Mouse (Mus musculus): ENCODE results near the gene Spata31d1d. TPM values are rescaled to one million over a fixed set of nuclear protein-coding genes. Genes with fewer than 3 reads are reported as not detected.
A peak's percentile ranks its signal among the peaks of the same experiment; 100 is the strongest.

Gene Spata31d1d
- polyA plus RNA-seq, 1 experiment from 2014 or later: not detected

- Histone ChIP-seq H3K36me3 (no peaks in the 10 kb centered on the region), H3K4me1 (no peaks in the 10 kb centered on the region), H3K9me3 (replicated peaks) (no peaks in the 10 kb centered on the region), H3K27me3 (ENCODE audit: low read depth, poor library complexity, severe bottlenecking) (no peaks in the 10 kb centered on the region), H3K4me3 (no peak overlapping the region), H3K27ac (no peak overlapping the region)
- WGBS: 90% methylated on average over 3 of the region's 3 CpGs
- DNase-seq (ENCODE audit: low spot score): no peak
Measured at GRCm38 (mm10) chr13:59689843-59690242, 41.7 kb downstream of the Spata31d1d start.

- Histone ChIP-seq H3K36me3 (no peaks in the 10 kb centered on the region), H3K4me1 (no peaks in the 10 kb centered on the region), H3K9me3 (replicated peaks) (no peaks in the 10 kb centered on the region), H3K27ac (no peak overlapping the region), H3K4me3 (no peak overlapping the region), H3K27me3 (ENCODE audit: low read depth, poor library complexity, severe bottlenecking) (no peaks in the 10 kb centered on the region)
- no peak for DNase-seq (ENCODE audit: low spot score)
- 91% methylated on average over 9 of the region's 9 CpGs for WGBS
Measured at GRCm38 (mm10) chr13:59689313-59689712, 42.2 kb downstream of the Spata31d1d start.

- Histone ChIP-seq H3K36me3 (no peaks in the 10 kb centered on the region), H3K4me3 (no peak overlapping the region)
- 77% methylated on average over 13 of the region's 13 CpGs for WGBS
Measured at GRCm38 (mm10) chr13:59688338-59688770, 43.2 kb downstream of the Spata31d1d start.

GRCm38 (mm10) chr13:59685236-59685635 lies 46.3 kb downstream of the Spata31d1d start:
- H3K9me3 ChIP-seq (replicated peaks): no peaks in the 10 kb centered on the region
- 85% methylated on average over 3 of the region's 3 CpGs for WGBS
- no peaks in the 10 kb centered on the region for H3K27me3 ChIP-seq (ENCODE audit: low read depth, poor library complexity, severe bottlenecking)
- H3K36me3 ChIP-seq: no peaks in the 10 kb centered on the region
- no peaks in the 10 kb centered on the region for H3K4me1 ChIP-seq
- H3K4me3 ChIP-seq: no peak overlapping the region
- DNase-seq (ENCODE audit: low spot score): no peak
- H3K27ac ChIP-seq: no peak overlapping the region

More at GRCm38 (mm10) chr13:59688338-59688770, 43.2 kb downstream of the Spata31d1d start:
- Histone ChIP-seq H3K27me3 (ENCODE audit: low read depth, poor library complexity, severe bottlenecking) (no peaks in the 10 kb centered on the region), H3K9me3 (replicated peaks) (no peaks in the 10 kb centered on the region), H3K4me1 (no peaks in the 10 kb centered on the region), H3K27ac (no peak overlapping the region)
- no peak for DNase-seq (ENCODE audit: low spot score)

- H3K27me3 ChIP-seq (ENCODE audit: low read depth, poor library complexity, severe bottlenecking): no peaks in the 10 kb centered on the region
- H3K9me3 ChIP-seq (replicated peaks): no peaks in the 10 kb centered on the region
- H3K4me1 ChIP-seq: peaks cover 5% of the 10 kb centered on the region; the same call in 1 of the 2 replicates
- no peaks in the 10 kb centered on the region for H3K36me3 ChIP-seq
- no peak overlapping the region for H3K27ac ChIP-seq
- no peak for DNase-seq (ENCODE audit: low spot score)
- no peak overlapping the region for H3K4me3 ChIP-seq
- 30% methylated on average over 7 of the region's 7 CpGs for WGBS
Measured at GRCm38 (mm10) chr13:59682629-59683028, 48.9 kb downstream of the Spata31d1d start.

GRCm38 (mm10) chr13:59679908-59680307 lies 51.6 kb downstream of the Spata31d1d start:
- H3K9me3 ChIP-seq (replicated peaks): no peaks in the 10 kb centered on the region
- no peak overlapping the region for H3K4me3 ChIP-seq
- DNase-seq (ENCODE audit: low spot score): no peak
- no peaks in the 10 kb centered on the region for H3K36me3 ChIP-seq
- H3K27me3 ChIP-seq (ENCODE audit: low read depth, poor library complexity, severe bottlenecking): no peaks in the 10 kb centered on the region
- H3K27ac ChIP-seq: no peak overlapping the region
- 64% methylated on average over 4 of the region's 4 CpGs for WGBS
- H3K4me1 ChIP-seq: peaks cover 12% of the 10 kb centered on the region; the same call in 1 of the 2 replicates

DNA sequence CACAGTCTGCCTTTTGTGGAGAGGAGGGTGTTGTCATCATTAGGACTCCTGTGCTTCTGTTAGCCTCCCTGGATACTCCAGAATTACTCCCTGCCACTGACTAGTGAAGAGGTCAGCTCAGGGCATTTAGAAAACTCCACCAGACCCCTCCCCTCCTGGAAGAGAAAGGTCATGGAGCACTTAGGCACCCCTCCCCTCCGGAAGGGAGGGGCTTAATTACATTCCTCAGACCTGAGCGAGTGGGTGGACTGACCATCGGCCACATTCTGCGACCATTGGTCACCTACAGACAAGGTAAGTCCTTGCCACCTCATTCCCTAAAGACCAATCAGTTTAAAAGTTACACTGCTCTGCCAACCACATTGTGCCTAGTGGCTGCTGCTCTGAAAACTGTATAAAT lies 52.2 kb downstream of the Spata31d1d start:
- 42% methylated on average over 4 of the region's 4 CpGs for WGBS
- no peak overlapping the region for H3K4me3 ChIP-seq
- no peak for DNase-seq (ENCODE audit: low spot score)

GRCm38 (mm10) chr13:59676316-59677229 lies 55.0 kb downstream of the Spata31d1d start:
- Histone ChIP-seq H3K27ac (peak overlapping the region; percentile 96; the same call in 1 of the 2 replicates), H3K4me3 (no peak overlapping the region), H3K4me1 (peaks cover 36% of the 10 kb centered on the region), H3K27me3 (ENCODE audit: low read depth, poor library complexity, severe bottlenecking) (no peaks in the 10 kb centered on the region), H3K9me3 (replicated peaks) (no peaks in the 10 kb centered on the region), H3K36me3 (peaks cover 4% of the 10 kb centered on the region; the same call in 1 of the 2 replicates)
- WGBS: 78% methylated on average over 11 of the region's 12 CpGs
- no peak for DNase-seq (ENCODE audit: low spot score)

More for the DNA sequence above, 52.2 kb downstream of the Spata31d1d start:
- H3K9me3 ChIP-seq (replicated peaks): no peaks in the 10 kb centered on the region
- H3K27me3 ChIP-seq (ENCODE audit: low read depth, poor library complexity, severe bottlenecking): no peaks in the 10 kb centered on the region
- no peaks in the 10 kb centered on the region for H3K36me3 ChIP-seq
- H3K27ac ChIP-seq: no peak overlapping the region
- peaks cover 18% of the 10 kb centered on the region for H3K4me1 ChIP-seq

Other genes with a start within 250 kb of the Spata31d1d start
- gene Agtpbp1, start 146.5 kb downstream of the Spata31d1d start, polyA plus RNA-seq (2016; fragmentation: Nextera tagmentation; extraction: Ambion mirVana): 10.0 and 11.6 TPM in 2 replicates
- gene Naa35, start 146.5 kb downstream of the Spata31d1d start, polyA plus RNA-seq (2016; fragmentation: Nextera tagmentation; extraction: Ambion mirVana): 99.5 and 116 TPM in 2 replicates
- gene Golm1, start 55.9 kb downstream of the Spata31d1d start, polyA plus RNA-seq (2016; fragmentation: Nextera tagmentation; extraction: Ambion mirVana): 78.4 and 80.2 TPM in 2 replicates
- not detected in 2 replicates for gene 4921517D22Rik, start 37.6 kb downstream of the Spata31d1d start, polyA plus RNA-seq (2016; fragmentation: Nextera tagmentation; extraction: Ambion mirVana)
- gene Spata31d1a, start 21.4 kb downstream of the Spata31d1d start, polyA plus RNA-seq (2016; fragmentation: Nextera tagmentation; extraction: Ambion mirVana): 0.05 TPM in 1 of 2 replicates, not detected in the other
- gene Spata31d1b, start 19.5 kb downstream of the Spata31d1d start, polyA plus RNA-seq (2016; fragmentation: Nextera tagmentation; extraction: Ambion mirVana): not detected in 2 replicates
- 0.31 TPM in 1 of 2 replicates, not detected in the other for gene 1700014D04Rik, start 15.0 kb upstream of the Spata31d1d start, polyA plus RNA-seq (2016; fragmentation: Nextera tagmentation; extraction: Ambion mirVana)
- 90.5 and 95.7 TPM in 2 replicates for gene Isca1, start 38.1 kb upstream of the Spata31d1d start, polyA plus RNA-seq (2016; fragmentation: Nextera tagmentation; extraction: Ambion mirVana)
- not detected in 2 replicates for gene Gm49354, start 50.5 kb upstream of the Spata31d1d start, polyA plus RNA-seq (2016; fragmentation: Nextera tagmentation; extraction: Ambion mirVana)
- gene Tut7, start 91.4 kb upstream of the Spata31d1d start, polyA plus RNA-seq (2016; fragmentation: Nextera tagmentation; extraction: Ambion mirVana): 34.6 and 47.5 TPM in 2 replicates